Mouse (Mus musculus) megakaryocyte, embryonic 14.5 days (primary cell): ENCODE measurements around the gene Gm20388.

Source experiments
- FLI1 ChIP-seq: IDR thresholded peaks from 2 replicates; pipeline ENCODE4 v1.6.1; 2012; ENCODE audit warnings: low read length, inconsistent platforms, mixed read lengths
- GATA1 ChIP-seq: IDR thresholded peaks from 3 replicates; pipeline ENCODE4 v1.6.1; 2012; ENCODE audit warnings: mixed read lengths, low read length, inconsistent platforms, borderline replicate concordance

DNA sequence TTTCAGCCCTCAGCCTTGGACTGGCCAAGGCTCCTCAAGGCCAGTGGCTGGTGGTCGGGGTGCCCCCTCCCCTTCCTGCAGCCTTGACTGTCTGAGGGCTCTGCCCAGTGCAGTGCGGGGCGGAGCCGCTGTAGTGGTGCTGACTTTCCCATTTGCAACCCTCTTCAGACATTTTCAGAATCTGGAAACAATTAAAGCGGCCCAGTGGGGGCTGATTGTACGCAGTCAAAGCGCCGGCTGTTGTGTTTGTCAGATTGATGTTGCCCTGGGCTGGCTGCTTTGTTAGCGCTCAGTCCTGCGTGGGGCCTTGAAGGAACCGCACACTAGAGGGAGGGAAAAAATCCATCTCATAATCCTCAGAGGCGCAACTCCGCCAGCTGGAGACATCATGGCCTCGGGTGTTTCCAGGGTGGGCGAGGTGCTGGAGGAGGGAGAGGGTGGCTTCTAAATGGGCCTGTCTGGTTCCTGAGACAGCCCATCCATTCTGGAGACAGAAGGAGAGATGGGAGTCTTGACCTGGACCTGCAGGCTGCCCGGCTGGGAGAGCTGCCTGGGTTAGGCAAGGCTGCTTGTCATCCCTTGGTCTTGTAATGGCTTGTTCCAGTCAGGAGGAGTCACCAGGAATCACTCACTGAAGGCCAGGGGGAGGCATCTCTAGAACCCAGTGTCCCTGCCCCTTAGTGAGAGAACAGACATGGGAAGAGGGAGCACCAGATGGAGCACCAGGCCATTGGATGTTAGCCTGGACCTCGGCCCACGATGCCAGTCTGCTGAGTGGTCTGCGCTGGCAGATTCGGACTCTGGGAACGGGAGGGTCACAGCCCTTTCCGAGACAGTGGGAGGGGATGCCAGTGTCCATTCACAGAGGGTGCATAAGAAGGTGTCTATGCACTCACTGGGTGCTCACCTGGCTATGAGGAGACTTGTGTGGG, 388.2 kb downstream of the Gm20388 start:
- no peak for TF ChIP-seq GATA1
- TF ChIP-seq FLI1, result no peak
